8 mouse cellular contexts compared by ENCODE assay signal in the genomic region with DNA sequence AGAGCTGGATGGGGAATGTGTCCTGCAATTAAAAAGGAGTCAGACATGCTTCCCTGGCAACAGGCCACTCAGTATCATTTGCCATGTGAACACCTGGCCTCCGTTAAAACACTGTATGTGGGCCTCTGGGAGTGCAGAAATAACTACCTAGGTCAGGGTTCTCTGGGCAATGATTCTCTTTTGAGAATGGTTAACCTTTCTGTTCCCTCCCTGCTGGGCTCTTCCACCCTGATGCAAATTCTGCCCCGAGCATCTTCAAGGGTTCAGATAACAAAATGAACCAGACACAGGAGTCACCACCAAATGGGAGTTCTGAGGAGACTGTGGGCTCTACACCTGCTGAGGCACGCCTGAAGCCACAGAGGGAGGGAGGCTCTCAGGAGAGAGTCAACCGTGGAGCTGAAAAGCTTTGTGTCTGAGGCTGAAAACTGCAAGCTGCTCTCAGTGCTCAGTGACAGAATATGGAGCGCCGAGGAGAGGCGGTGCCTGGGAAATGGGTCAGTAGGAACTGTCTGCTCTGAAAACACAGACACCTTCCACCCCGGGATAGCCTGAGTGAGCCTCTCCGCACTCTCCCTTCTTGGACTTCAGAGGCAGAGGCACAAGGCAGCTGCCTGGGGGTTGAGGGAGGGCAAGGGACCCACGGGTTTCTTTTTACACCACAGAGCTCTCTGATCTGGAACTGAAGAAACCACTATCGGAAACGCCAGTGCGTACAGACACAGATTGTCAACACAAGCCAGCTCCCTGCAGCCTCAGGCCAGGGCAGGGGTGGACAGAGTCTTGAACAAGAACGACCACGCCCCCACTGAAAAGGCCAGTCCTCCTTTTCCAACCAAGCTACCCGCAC. TPM values are rescaled to one million over a fixed set of nuclear protein-coding genes. Genes with fewer than 3 reads are reported as not detected.
DNase-seq lines count a peak whose midpoint lies in the region; ATAC-seq and TF ChIP-seq lines count a peak whose summit lies in the region.

No protein-coding gene starts in this region.

- no peaks in the 10 kb centered on the region; the same call in 1 of the 2 replicates for H3K79me2 ChIP-seq in heart, adult 2 months (replicated peaks; ENCODE audit: control insufficient read depth, insufficient read depth, low read length)

- no peak for TF ChIP-seq CTCF in heart, adult 2 months (IDR thresholded peaks at IDR 0.05)
- TF ChIP-seq CTCF in kidney, postnatal 0 days (IDR thresholded peaks at IDR 0.05; ENCODE audit: low read depth): no peak
- no peak for TF ChIP-seq CTCF in spleen, adult 2 months (IDR thresholded peaks at IDR 0.05; ENCODE audit: extremely low read depth, insufficient read depth, insufficient read length, insufficient replicate concordance)
- no peak for TF ChIP-seq CTCF in midbrain, postnatal 0 days (IDR thresholded peaks at IDR 0.05)

- no peak overlapping the region for H3K4me3 ChIP-seq in heart, adult 2 months
- H3K4me3 ChIP-seq in kidney, postnatal 0 days (replicated peaks; ENCODE audit: low read depth, low read length): no peak overlapping the region
- peak overlapping the region; percentile 31; the same call in 1 of the 2 replicates for H3K4me3 ChIP-seq in spleen, adult 2 months (ENCODE audit: extremely low read depth, insufficient read depth, insufficient read length)
- no peak overlapping the region for H3K4me3 ChIP-seq in midbrain, postnatal 0 days (ENCODE audit: low read depth, low read length)

- H3K4me2 ChIP-seq in kidney, postnatal 0 days (ENCODE audit: low read length): peak overlapping the region; percentile 21
- no peak overlapping the region for H3K4me2 ChIP-seq in midbrain, postnatal 0 days (ENCODE audit: low read depth, low read length, poor library complexity, severe bottlenecking)

- intact Hi-C loops in heart, adult 2 months (cut with DNase I): no loop called here

- peak; percentile 83 for ATAC-seq in common myeloid progenitor, adult 5-6 weeks (replicated peaks; ENCODE audit: low read depth, poor library complexity, severe bottlenecking)
- 0 out of 2 replicates have a peak, but pooled peaks have one; percentile 11 for ATAC-seq in kidney, postnatal 0 days (replicated peaks; ENCODE audit: low FRiP score, low read depth)
- no peak for ATAC-seq in erythroblast, adult 5-6 weeks (replicated peaks; ENCODE audit: low FRiP score, poor library complexity, severe bottlenecking)
- ATAC-seq in midbrain, postnatal 0 days (ENCODE audit: low FRiP score): no peak

- peak; percentile 47 to 48 for DNase-seq in heart, adult 2 months
- no peak for DNase-seq in heart, adult 8-10 months (ENCODE audit: low spot score)
- DNase-seq in kidney, postnatal 0 days (ENCODE audit: low spot score): peak; percentile 74
- DNase-seq in spleen, adult 2 months (ENCODE audit: low read depth in 1 of 2, low spot score in 2 of 2): peak in 1 of 2 experiments; percentile 74
- no peak for DNase-seq in cerebellum, postnatal 10 days
- no peak for DNase-seq in midbrain, postnatal 0 days (ENCODE audit: low spot score)

- TF ChIP-seq POLR2A in heart, adult 2 months (IDR thresholded peaks at IDR 0.05; ENCODE audit: insufficient read depth, low read depth, low read length): no peak
- no peak for TF ChIP-seq POLR2A in spleen, adult 2 months (IDR thresholded peaks at IDR 0.05; ENCODE audit: low read depth, low read length)

- H3K27me3 ChIP-seq in heart, adult 2 months (ENCODE audit: control insufficient read depth, insufficient read depth, low read length): no peaks in the 10 kb centered on the region
- no peaks in the 10 kb centered on the region for H3K27me3 ChIP-seq in kidney, postnatal 0 days (ENCODE audit: insufficient read depth, low read length)
- no peaks in the 10 kb centered on the region for H3K27me3 ChIP-seq in spleen, adult 2 months (ENCODE audit: control insufficient read depth, insufficient read depth, low read length)
- no peaks in the 10 kb centered on the region for H3K27me3 ChIP-seq in midbrain, postnatal 0 days (ENCODE audit: insufficient read depth, low read length)

- H3K27ac ChIP-seq in heart, adult 2 months: peak overlapping the region; percentile 12; the same call in 1 of the 2 replicates
- H3K27ac ChIP-seq in kidney, postnatal 0 days: peak overlapping the region; percentile 52; the same call in 1 of the 2 replicates
- H3K27ac ChIP-seq in spleen, adult 2 months (ENCODE audit: insufficient read depth, low read length): peak overlapping the region; percentile 91
- H3K27ac ChIP-seq in midbrain, postnatal 0 days (ENCODE audit: low read depth, low read length): no peak overlapping the region; the same call in 1 of the 2 replicates

- TF ChIP-seq EP300 in heart, adult 2 months (IDR thresholded peaks at IDR 0.05; ENCODE audit: insufficient read depth, low read depth, low read length): no peak

- 42% methylated on average over 16 of the region's 16 CpGs for WGBS in heart, adult 2 months
- 23% methylated on average over 16 of the region's 16 CpGs for WGBS in kidney, postnatal 0 days
- 9% methylated on average over 16 of the region's 16 CpGs for WGBS in spleen, adult 2 months
- 46% methylated on average over 16 of the region's 16 CpGs for WGBS in midbrain, postnatal 0 days

- H3K36me3 ChIP-seq in heart, adult 2 months (ENCODE audit: control insufficient read depth, insufficient read depth, low read length): no peaks in the 10 kb centered on the region; the same call in 1 of the 2 replicates
- H3K36me3 ChIP-seq in kidney, postnatal 0 days (ENCODE audit: insufficient read depth, low read length): no peaks in the 10 kb centered on the region
- H3K36me3 ChIP-seq in spleen, adult 2 months (ENCODE audit: control insufficient read depth, insufficient read depth, low read length): no peaks in the 10 kb centered on the region
- H3K36me3 ChIP-seq in midbrain, postnatal 0 days (ENCODE audit: insufficient read depth, low read length): no peaks in the 10 kb centered on the region

- H3K4me1 ChIP-seq in heart, adult 2 months (ENCODE audit: control insufficient read depth, insufficient read depth, low read length): peaks cover 46% of the 10 kb centered on the region
- peaks cover 31% of the 10 kb centered on the region for H3K4me1 ChIP-seq in kidney, postnatal 0 days (replicated peaks; ENCODE audit: insufficient read depth, low read length)
- H3K4me1 ChIP-seq in spleen, adult 2 months (ENCODE audit: control insufficient read depth, insufficient read depth, insufficient read length): peaks cover 59% of the 10 kb centered on the region; the same call in 1 of the 2 replicates
- peaks cover 11% of the 10 kb centered on the region; the same call in 1 of the 2 replicates for H3K4me1 ChIP-seq in midbrain, postnatal 0 days (ENCODE audit: insufficient read depth, low read length)

- H3K9ac ChIP-seq in heart, adult 2 months (ENCODE audit: low read depth, low read length): no peak overlapping the region
- H3K9ac ChIP-seq in kidney, postnatal 0 days (ENCODE audit: low read depth, low read length): no peak overlapping the region
- no peak overlapping the region for H3K9ac ChIP-seq in midbrain, postnatal 0 days (replicated peaks; ENCODE audit: low read length, poor library complexity, severe bottlenecking)

- H3K9me3 ChIP-seq in kidney, postnatal 0 days (replicated peaks; ENCODE audit: low read length): no peaks in the 10 kb centered on the region
- no peaks in the 10 kb centered on the region for H3K9me3 ChIP-seq in midbrain, postnatal 0 days (ENCODE audit: low read length)

RNA-seq across cellular contexts. Expression of a gene that starts 12.6 kb away (rescaled TPM):
- total RNA-seq in heart, adult 2 months (2021): 10 to 100 TPM; 30.4 to 33.5 TPM
- 26.0 and 38.0 TPM in 2 replicates for polyA plus RNA-seq in heart, adult 2 months (2012; rRNA removed)
- 10 to 100 TPM; 25.5 to 32.9 (median 29.4) TPM for total RNA-seq in heart, adult 8-10 months (2022)
- total RNA-seq in common myeloid progenitor, adult 5-6 weeks (2017): 17.2 and 20.0 TPM in 2 replicates
- 9.4 and 10.6 TPM in 2 replicates for polyA plus RNA-seq in kidney, postnatal 0 days (2015; fragmentation: Nextera tagmentation; extraction: Ambion mirVana)
- 64.4 and 82.8 TPM in 2 replicates for polyA plus RNA-seq in spleen, adult 2 months (2012; rRNA removed)
- 7.1 and 7.9 TPM in 2 replicates for total RNA-seq in erythroblast, adult 5-6 weeks (2015; ENCODE audit: low replicate concordance)
- total RNA-seq in erythroblast, adult 5-6 weeks (2017; ENCODE audit: low replicate concordance): 7.9 and 9.8 TPM in 2 replicates
- 35.8 and 37.0 TPM in 2 replicates for total RNA-seq in midbrain, postnatal 0 days (2014; rRNA removed)
- polyA plus RNA-seq in midbrain, postnatal 0 days (2015; fragmentation: Nextera tagmentation; extraction: Ambion mirVana): 21.6 and 21.9 TPM in 2 replicates

RNA-seq across cellular contexts. Expression of a gene that starts 40.9 kb away (rescaled TPM):
- total RNA-seq in heart, adult 2 months (2021): 10 to 100 TPM; 21.8 to 25.6 TPM
- 23.2 and 30.1 TPM in 2 replicates for polyA plus RNA-seq in heart, adult 2 months (2012; rRNA removed)
- total RNA-seq in heart, adult 8-10 months (2022): 10 to 100 TPM; 24.9 to 30.8 (median 27.7) TPM
- 15.7 and 21.4 TPM in 2 replicates for total RNA-seq in common myeloid progenitor, adult 5-6 weeks (2017)
- polyA plus RNA-seq in kidney, postnatal 0 days (2015; fragmentation: Nextera tagmentation; extraction: Ambion mirVana): 12.7 and 14.0 TPM in 2 replicates
- polyA plus RNA-seq in spleen, adult 2 months (2012; rRNA removed): 28.1 and 32.3 TPM in 2 replicates
- total RNA-seq in erythroblast, adult 5-6 weeks (2015; ENCODE audit: low replicate concordance): 2.5 and 3.5 TPM in 2 replicates
- total RNA-seq in erythroblast, adult 5-6 weeks (2017; ENCODE audit: low replicate concordance): 7.4 and 7.8 TPM in 2 replicates
- total RNA-seq in midbrain, postnatal 0 days (2014; rRNA removed): 19.7 and 19.8 TPM in 2 replicates
- 13.6 and 13.9 TPM in 2 replicates for polyA plus RNA-seq in midbrain, postnatal 0 days (2015; fragmentation: Nextera tagmentation; extraction: Ambion mirVana)

Comparison
In these comparisons a context has a peak if more than half of its experiments do, and no peak if none do; other contexts are left out.
1. DNase-seq: peak in heart, adult 2 months (2 of 2) and kidney, postnatal 0 days (single experiment); none in heart, adult 8-10 months (single experiment), cerebellum, postnatal 10 days (0 of 2) and midbrain, postnatal 0 days (single experiment).
2. ATAC-seq: peak in common myeloid progenitor, adult 5-6 weeks (single experiment) and kidney, postnatal 0 days (single experiment); none in erythroblast, adult 5-6 weeks (single experiment) and midbrain, postnatal 0 days (single experiment).